Mouse (Mus musculus) intestine, postnatal 0 days (tissue): ENCODE measurements at regions not wholly inside any gene's neighbourhood (a gene's known extent, or its start where the extent isn't known, plus 50 kb on each side); places are given as distances from the start of the nearest gene placed in this dataset.
"Not testable (repeated sequence)": the region's sequence is repeated elsewhere in the genome, so short reads cannot be mapped to it uniquely, and the experiment has no call there.

Experiments
- ATAC-seq: fragments of 200-750 bp; cut with Nextera tagmentation; 2 replicates; pipeline ENCODE4 v1.8.0; 2017; ENCODE audit warnings: mild to moderate bottlenecking, moderate TSS enrichment, moderate library complexity
- H3K27ac ChIP-seq: fragments of 300-500 bp; sonication (generic); 2 replicates; pipeline ENCODE4 v1.5.1; 2014; ENCODE audit warnings: mild to moderate bottlenecking, low read depth, low read length, moderate library complexity
- H3K27me3 ChIP-seq: fragments of 300-500 bp; sonication (generic); replicated peaks from 2 replicates; pipeline ENCODE4 v1.6.1; 2014; ENCODE audit warnings: low read length, mixed read lengths; ENCODE audit not compliant: control insufficient read depth, insufficient read depth
- H3K36me3 ChIP-seq: fragments of 300-500 bp; sonication (generic); 2 replicates; pipeline ENCODE4 v1.6.1; 2014; ENCODE audit warnings: mild to moderate bottlenecking, moderate library complexity; ENCODE audit not compliant: control insufficient read depth, insufficient read depth
- H3K4me1 ChIP-seq: fragments of 300-500 bp; sonication (generic); replicated peaks from 2 replicates; pipeline ENCODE4 v1.6.1; 2014; ENCODE audit warnings: antibody characterized with exemption, low read length, mixed read lengths; ENCODE audit not compliant: control insufficient read depth, insufficient read depth
- H3K4me2 ChIP-seq: fragments of 300-500 bp; sonication (generic); replicated peaks from 2 replicates; pipeline ENCODE4 v1.6.1; 2014; ENCODE audit warnings: low read depth, mild to moderate bottlenecking, moderate library complexity
- H3K4me3 ChIP-seq: fragments of 300-500 bp; sonication (generic); 2 replicates; pipeline ENCODE4 v1.5.1; 2014; ENCODE audit warnings: low read depth, low read length
- H3K9ac ChIP-seq: fragments of 300-500 bp; sonication (generic); 2 replicates; pipeline ENCODE4 v1.6.1; 2014; ENCODE audit warnings: mild to moderate bottlenecking, low read depth, low read length
- H3K9me3 ChIP-seq: fragments of 300-500 bp; sonication (generic); 2 replicates; pipeline ENCODE4 v1.6.1; 2016; ENCODE audit warnings: mixed run types; ENCODE audit not compliant: control insufficient read depth
- CTCF ChIP-seq: sonication (generic); IDR thresholded peaks from 2 replicates; pipeline ENCODE4 v1.5.1; 2016; ENCODE audit warnings: low read depth, mild to moderate bottlenecking, control low read depth, antibody characterized with exemption, moderate library complexity
- WGBS: fragments of 180-500 bp; shearing (Covaris S2); extraction: QIAGEN DNeasy Blood & Tissue Kit; methylation state at CpG from one replicate; pipeline ENCODE4 v1.1.7; 2014; 5-methylcytosine and 5-hydroxymethylcytosine counted together

DNA sequence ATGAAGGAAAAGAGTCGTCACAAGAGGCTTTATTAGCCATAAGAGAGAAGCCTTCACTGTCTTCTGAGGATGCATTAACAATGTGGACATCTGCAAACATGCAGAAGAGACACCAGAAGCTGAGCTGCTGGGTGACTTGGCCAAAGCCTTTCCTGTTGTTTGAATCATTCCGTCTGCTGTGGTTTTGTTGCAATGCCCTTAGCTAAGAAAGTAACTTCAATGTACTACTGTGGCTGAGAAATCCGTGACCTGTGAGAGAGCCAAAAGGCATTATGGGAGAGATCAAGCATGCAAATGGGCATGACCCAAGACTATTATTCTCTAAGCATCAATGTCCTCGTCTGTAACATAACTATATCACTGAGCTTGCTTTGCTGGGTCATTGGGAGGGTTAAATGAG lies 132.7 kb upstream of the Mon1b start:
- Histone ChIP-seq H3K4me3 (no peak overlapping the region), H3K27me3 (no peaks in the 10 kb centered on the region), H3K36me3 (no peaks in the 10 kb centered on the region), H3K4me2 (no peak overlapping the region), H3K27ac (no peak overlapping the region), H3K4me1 (no peaks in the 10 kb centered on the region), H3K9ac (no peak overlapping the region), H3K9me3 (no peaks in the 10 kb centered on the region)
- no peak for ATAC-seq
- no peak for TF ChIP-seq CTCF
- WGBS, result 68% methylated on average over 4 of the region's 4 CpGs

DNA sequence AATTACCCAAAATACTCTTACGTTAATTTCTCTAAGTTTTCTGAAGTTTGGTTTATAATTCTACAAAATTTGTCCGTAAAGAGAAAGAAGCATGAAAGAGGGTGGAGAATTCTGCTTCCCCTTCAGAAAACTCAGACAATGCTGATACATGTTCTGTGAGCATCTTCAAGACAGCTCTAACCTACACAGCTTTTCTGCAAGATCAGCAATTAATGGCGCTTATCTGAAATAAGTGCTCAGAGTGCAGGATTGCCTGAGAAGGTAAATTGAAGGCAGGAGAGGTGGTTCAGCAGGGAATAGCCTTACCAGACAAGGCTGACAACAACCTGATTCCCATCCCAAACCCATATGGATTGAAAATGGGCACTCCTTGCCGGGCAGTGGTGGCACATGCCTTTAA lies 122.5 kb upstream of the Mon1b start:
- Histone ChIP-seq H3K4me3 (no peak overlapping the region), H3K9ac (no peak overlapping the region), H3K36me3 (no peaks in the 10 kb centered on the region), H3K4me2 (no peak overlapping the region), H3K9me3 (no peaks in the 10 kb centered on the region), H3K4me1 (no peaks in the 10 kb centered on the region), H3K27me3 (no peaks in the 10 kb centered on the region), H3K27ac (no peak overlapping the region)
- 89% methylated on average over 4 of the region's 4 CpGs for WGBS
- TF ChIP-seq CTCF, result no peak
- ATAC-seq, result no peak

DNA sequence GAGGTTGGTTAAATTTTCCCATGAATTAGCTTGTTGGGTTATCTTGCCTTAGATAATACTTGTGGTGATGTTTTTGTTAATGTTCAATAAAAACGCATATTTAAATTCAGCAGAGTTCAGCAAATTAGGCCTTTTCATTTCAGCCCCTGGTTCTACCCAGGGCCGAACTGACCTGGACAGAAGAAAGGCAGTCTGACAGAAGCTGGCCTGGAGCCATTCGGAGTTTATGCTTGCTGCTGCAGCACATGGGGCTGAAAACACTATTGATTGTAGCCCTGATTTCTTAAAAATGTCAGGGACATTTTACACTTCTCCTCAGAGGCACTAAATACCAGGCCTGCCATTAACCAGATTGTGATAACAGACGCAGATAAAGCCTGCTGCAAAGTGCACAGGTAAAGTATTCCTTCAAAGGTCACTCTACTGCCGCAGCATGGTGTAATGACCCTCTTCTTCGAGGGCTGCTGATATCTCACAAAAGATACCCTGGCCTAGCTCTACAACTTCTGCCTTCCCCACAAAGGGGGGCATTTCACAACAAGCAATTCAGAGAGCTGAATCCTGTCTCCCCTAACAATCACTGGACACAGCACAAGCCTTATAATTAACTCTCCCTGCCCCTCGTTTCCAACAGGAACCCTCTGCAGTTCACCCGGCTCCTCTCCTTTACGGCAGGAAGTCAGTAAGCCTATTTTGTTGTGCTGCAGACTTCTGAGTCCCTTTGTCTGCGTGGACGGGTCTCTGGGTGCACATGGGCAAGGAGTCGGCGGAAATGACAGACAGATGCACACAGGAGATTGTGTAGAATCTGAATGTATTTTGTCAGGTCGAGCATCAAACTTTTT lies 121.3 kb upstream of the Mon1b start:
- H3K4me3 ChIP-seq, result no peak overlapping the region
- no peaks in the 10 kb centered on the region for H3K36me3 ChIP-seq
- no peak for TF ChIP-seq CTCF
- no peak overlapping the region for H3K4me2 ChIP-seq
- no peak overlapping the region for H3K9ac ChIP-seq
- 43% methylated on average over 14 of the region's 14 CpGs for WGBS
- no peak overlapping the region for H3K27ac ChIP-seq
- H3K4me1 ChIP-seq, result no peaks in the 10 kb centered on the region
- no peaks in the 10 kb centered on the region for H3K9me3 ChIP-seq
- ATAC-seq, result no peak
- no peaks in the 10 kb centered on the region for H3K27me3 ChIP-seq

GRCm38 (mm10) chr8:113514731-113515375 lies 120.5 kb upstream of the Mon1b start:
- not testable (repeated sequence) for H3K9me3 ChIP-seq, H3K4me3 ChIP-seq, H3K9ac ChIP-seq, H3K36me3 ChIP-seq, H3K4me2 ChIP-seq, H3K27ac ChIP-seq, H3K4me1 ChIP-seq, ATAC-seq, H3K27me3 ChIP-seq
- WGBS, result 75% methylated on average over 4 of the region's 4 CpGs

- Histone ChIP-seq H3K4me2 (no peak overlapping the region), H3K36me3 (no peaks in the 10 kb centered on the region), H3K27me3 (no peaks in the 10 kb centered on the region), H3K9ac (no peak overlapping the region), H3K4me1 (no peaks in the 10 kb centered on the region), H3K9me3 (no peaks in the 10 kb centered on the region), H3K4me3 (no peak overlapping the region), H3K27ac (no peak overlapping the region)
- no peak for TF ChIP-seq CTCF
- WGBS, result 62% methylated on average over 7 of the region's 7 CpGs
- no peak for ATAC-seq
Measured at GRCm38 (mm10) chr8:113516176-113516575, 119.2 kb upstream of the Mon1b start.

- no peaks in the 10 kb centered on the region for H3K4me1 ChIP-seq
- H3K9ac ChIP-seq, result no peak overlapping the region
- H3K27ac ChIP-seq, result no peak overlapping the region
- no peaks in the 10 kb centered on the region for H3K36me3 ChIP-seq
- no peak for ATAC-seq
- H3K4me2 ChIP-seq, result no peak overlapping the region
- no peak overlapping the region for H3K4me3 ChIP-seq
- 85% methylated on average over 1 of the region's 1 CpGs for WGBS
- no peaks in the 10 kb centered on the region for H3K9me3 ChIP-seq
- TF ChIP-seq CTCF, result no peak
- no peaks in the 10 kb centered on the region for H3K27me3 ChIP-seq
Measured at GRCm38 (mm10) chr8:113517912-113518311, 117.5 kb upstream of the Mon1b start.
